Mouse (Mus musculus) megakaryocyte, embryonic 14.5 days (primary cell): ENCODE results near the gene Kcnab3. TPM values are rescaled to one million over a fixed set of nuclear protein-coding genes. Genes with fewer than 3 reads are reported as not detected.

ENCODE experiments used
- H3K27me3 ChIP-seq: replicated peaks from 2 replicates; pipeline ENCODE3; 2012; ENCODE audit warnings: inconsistent platforms
- H3K36me3 ChIP-seq: replicated peaks from 2 replicates; pipeline ENCODE3; 2012; ENCODE audit warnings: low read length, inconsistent platforms, mixed read lengths
- H3K4me1 ChIP-seq: 2 replicates; pipeline ENCODE4 v1.6.1; 2012; ENCODE audit warnings: inconsistent platforms
- H3K4me3 ChIP-seq: replicated peaks from 2 replicates; pipeline ENCODE3; 2012; ENCODE audit warnings: moderate library complexity, mild to moderate bottlenecking, inconsistent platforms
- H3K9me3 ChIP-seq: 2 replicates; pipeline ENCODE4 v1.6.1; 2012; ENCODE audit warnings: inconsistent platforms
- FLI1 ChIP-seq: IDR thresholded peaks from 2 replicates; pipeline ENCODE4 v1.6.1; 2012; ENCODE audit warnings: low read length, inconsistent platforms, mixed read lengths
- GATA1 ChIP-seq: IDR thresholded peaks from 3 replicates; pipeline ENCODE4 v1.6.1; 2012; ENCODE audit warnings: mixed read lengths, low read length, inconsistent platforms, borderline replicate concordance
- polyA plus RNA-seq: library from polyadenylated mRNA; stranded (reverse); fragments of >175 nt; gene quantifications from 2 replicates; pipeline ENCODE4 v1.2.3, GENCODE M21; 2012; ENCODE audit warnings: low replicate concordance; ENCODE audit not compliant: insufficient read depth

The Kcnab3 gene
- polyA plus RNA-seq, 1 experiment: not detected

DNA sequence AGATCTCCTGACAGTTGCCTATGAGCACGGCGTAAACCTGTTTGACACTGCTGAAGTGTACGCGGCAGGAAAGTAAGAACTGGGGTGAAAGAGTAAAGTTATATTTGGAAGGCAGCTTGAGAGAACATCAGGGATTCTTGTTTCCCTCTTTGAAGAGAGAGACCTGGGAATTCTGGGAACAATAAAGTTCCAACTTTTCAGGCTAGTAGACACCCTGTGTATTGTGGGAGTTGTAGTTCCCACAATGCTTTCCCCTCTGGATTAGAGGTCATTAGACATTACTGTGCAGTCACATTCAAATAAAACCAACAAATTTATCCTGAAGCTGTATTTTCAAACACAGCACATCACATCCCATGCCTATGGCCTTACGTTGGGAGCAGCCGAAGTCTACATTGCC is 2.5 kb downstream of the Kcnab3 start:
- no peaks in the 10 kb centered on the region for H3K9me3 ChIP-seq
- H3K4me1 ChIP-seq: peaks cover 75% of the 10 kb centered on the region
- TF ChIP-seq FLI1 (no peak), GATA1 (no peak)
- peaks cover 71% of the 10 kb centered on the region for H3K27me3 ChIP-seq
- H3K4me3 ChIP-seq: no peak overlapping the region
- H3K36me3 ChIP-seq: no peaks in the 10 kb centered on the region

DNA sequence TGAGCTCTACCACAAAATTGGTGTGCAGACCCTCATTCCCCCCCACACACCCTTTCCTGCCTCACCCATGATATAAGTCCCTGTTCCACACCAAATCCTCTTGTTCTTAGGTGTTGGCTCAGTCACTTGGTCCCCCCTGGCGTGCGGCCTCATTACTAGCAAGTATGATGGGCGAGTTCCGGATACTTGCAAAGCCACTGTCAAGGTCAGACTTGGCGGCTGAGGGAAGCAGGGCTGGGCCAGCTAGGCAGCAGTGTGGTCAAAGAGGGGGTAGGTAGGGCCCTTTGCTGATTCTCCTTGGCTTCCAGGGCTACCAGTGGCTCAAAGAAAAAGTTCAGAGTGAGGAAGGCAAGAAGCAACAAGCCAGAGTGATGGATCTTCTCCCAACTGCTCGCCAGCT is 5.1 kb downstream of the Kcnab3 start:
- no peak for TF ChIP-seq FLI1
- TF ChIP-seq GATA1: no peak
- peaks cover 92% of the 10 kb centered on the region for H3K27me3 ChIP-seq

DNA sequence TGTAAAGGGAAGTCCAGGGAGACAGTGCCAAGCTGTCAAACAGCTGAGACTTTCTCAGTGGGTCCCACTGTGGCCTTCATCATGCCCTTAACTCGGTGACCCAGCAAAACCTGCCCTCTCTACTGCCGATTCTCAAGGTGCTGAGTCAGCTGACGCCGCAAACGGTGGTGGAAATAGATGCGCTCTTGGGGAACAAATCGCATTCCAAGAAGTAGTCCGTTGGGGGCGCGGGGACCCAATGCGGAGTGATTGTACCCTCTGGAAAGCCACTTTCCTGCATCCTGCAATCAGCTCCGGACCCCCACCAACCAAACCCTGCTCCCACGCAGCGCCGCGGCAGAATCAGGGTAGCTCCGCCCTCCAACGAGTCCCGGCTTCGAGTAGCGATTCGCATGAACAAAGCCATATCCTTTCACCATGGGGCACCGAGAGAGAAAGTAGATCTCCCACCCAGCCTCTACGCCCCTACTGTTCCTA is 5.9 kb downstream of the Kcnab3 start:
- Histone ChIP-seq H3K9me3 (no peaks in the 10 kb centered on the region; the same call in 1 of the 2 replicates), H3K27me3 (peaks cover 90% of the 10 kb centered on the region), H3K36me3 (no peaks in the 10 kb centered on the region), H3K4me3 (peak overlapping the region; percentile 90), H3K4me1 (peaks cover 59% of the 10 kb centered on the region)
- TF ChIP-seq FLI1 (no peak), GATA1 (no peak)

More for the DNA sequence above, 5.1 kb downstream of the Kcnab3 start:
- H3K36me3 ChIP-seq: no peaks in the 10 kb centered on the region
- no peaks in the 10 kb centered on the region for H3K9me3 ChIP-seq
- no peak overlapping the region for H3K4me3 ChIP-seq
- peaks cover 67% of the 10 kb centered on the region for H3K4me1 ChIP-seq

DNA sequence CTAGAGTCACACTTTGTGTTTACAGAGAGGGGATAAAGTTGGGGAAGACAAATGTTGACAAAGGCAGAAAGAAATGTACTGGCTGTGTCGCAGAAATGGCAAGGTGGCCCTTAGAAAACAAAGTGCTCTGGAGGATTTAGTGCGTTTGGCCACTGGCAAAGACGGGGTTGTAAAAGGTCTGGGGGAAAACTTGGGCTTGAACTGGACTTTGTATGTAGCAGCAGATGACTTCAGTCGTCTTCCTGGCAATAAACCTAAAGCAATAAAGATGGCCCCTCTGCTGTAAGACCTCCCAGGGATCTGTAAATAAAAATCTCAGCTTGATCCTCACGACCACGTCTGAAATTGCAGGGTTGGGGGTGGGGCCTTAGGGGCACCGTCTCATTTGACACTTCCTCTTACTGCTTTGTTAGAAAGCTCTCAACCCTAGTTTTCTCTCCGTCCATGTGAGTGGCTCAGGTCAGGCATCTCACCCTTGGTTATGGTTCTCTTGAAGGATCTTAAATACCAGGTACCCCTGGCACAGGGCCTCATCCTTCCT is 6.7 kb downstream of the Kcnab3 start:
- Histone ChIP-seq H3K4me3 (no peak overlapping the region), H3K27me3 (peaks cover 89% of the 10 kb centered on the region), H3K36me3 (no peaks in the 10 kb centered on the region), H3K4me1 (peaks cover 50% of the 10 kb centered on the region), H3K9me3 (peaks cover 6% of the 10 kb centered on the region)
- TF ChIP-seq GATA1 (no peak), FLI1 (no peak)

DNA sequence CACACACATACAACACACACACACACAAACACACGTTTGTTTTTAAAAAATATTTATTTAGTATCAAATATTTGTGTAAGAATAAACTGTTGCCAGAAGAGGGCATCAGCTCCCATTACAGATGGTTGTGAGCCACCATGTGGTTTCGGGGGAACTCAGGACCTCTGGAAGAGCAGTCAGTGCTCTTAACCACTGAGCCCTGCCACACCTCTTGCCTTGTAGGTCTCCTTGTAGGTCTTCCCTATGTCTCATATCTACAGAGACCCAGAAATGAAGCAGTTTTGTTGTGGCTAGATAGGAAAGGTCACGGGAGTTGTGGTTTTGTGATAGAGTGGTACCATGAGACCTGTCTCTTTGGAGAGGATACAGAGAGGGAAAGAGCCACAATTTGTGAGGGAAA is 7.9 kb downstream of the Kcnab3 start:
- TF ChIP-seq FLI1 (no peak), GATA1 (no peak)
- peaks cover 41% of the 10 kb centered on the region for H3K4me1 ChIP-seq
- no peak overlapping the region for H3K4me3 ChIP-seq
- peaks cover 89% of the 10 kb centered on the region for H3K27me3 ChIP-seq
- H3K9me3 ChIP-seq: peaks cover 18% of the 10 kb centered on the region
- no peaks in the 10 kb centered on the region for H3K36me3 ChIP-seq

DNA sequence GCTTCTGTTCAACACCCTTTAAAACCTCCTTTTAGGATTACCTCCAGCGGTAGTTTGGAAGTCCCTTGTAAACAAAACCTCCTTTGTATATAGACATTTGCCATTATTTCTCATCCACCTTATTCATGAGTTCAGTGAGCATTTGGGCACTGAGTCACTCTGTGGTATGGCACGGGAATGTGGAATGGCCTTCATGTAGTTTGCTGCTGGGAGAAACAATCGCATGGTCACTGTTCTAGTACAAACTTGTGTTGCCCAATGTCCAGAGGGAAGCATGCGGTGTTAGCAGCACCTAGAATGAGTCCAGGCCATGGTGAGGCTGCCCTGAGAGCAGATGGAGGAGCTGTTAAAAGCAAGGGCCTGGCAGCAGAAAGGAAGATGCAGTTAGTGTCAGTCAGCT is 8.7 kb downstream of the Kcnab3 start:
- H3K9me3 ChIP-seq: peaks cover 22% of the 10 kb centered on the region
- H3K27me3 ChIP-seq: peaks cover 89% of the 10 kb centered on the region
- no peak overlapping the region for H3K4me3 ChIP-seq
- H3K36me3 ChIP-seq: no peaks in the 10 kb centered on the region
- TF ChIP-seq GATA1 (no peak), FLI1 (no peak)
- peaks cover 41% of the 10 kb centered on the region for H3K4me1 ChIP-seq

DNA sequence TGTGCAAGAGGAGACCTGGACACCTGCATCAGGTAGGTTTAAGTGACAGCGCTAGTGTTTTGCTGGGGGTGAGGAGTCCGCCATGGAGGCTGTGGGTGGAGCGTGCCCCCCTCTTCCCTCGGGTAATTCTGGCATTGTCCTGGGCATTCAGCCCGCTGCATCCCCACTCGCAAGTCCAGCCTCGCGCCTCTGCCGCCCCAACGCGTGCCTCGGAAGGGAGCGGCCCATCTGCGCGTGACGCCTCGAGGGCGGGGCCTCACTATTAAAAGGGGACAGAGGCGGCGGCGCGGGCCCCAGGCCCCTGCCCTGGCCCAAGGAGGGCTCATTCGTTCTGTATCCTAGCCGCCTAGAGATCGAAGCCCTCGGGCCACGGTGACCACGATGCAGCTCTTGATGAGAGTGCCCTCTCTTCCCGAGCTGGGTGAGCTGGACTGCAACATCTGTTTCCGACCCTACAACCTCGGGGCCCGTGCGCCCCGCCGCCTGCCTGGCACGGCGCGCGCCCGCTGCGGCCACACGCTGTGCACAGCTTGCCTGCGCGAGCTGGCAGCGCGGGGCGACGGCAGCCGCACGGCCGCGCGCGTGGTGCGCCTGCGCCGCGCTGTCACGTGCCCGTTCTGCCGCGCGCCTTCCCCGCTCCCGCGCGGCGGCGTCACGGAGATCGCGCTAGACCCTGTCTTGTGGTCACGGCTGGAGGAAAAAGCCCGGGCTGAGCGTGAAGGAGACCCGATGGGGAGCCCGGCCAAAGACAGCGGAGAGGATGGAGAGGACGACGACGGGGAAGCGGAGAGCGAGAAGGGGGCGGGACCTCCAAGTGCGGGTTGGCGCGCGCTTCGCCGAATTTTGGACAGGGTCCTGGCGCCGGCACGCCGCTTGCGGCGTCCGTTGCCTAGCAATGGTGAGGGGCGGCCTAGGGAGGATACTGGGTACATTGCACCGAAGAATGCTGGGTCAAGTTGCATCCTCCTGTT is 14.4 kb downstream of the Kcnab3 start, which contains the start of gene Rnf227:
TSS of gene Rnf227 (plus strand) at position 301 of the 971 bp plus-strand sequence.
- TF ChIP-seq FLI1 (no peak), GATA1 (no peak)
- Histone ChIP-seq H3K4me3 (peak within 1 kb of the TSS; percentile 90), H3K4me1 (peaks cover 18% of the 10 kb centered on the region), H3K36me3 (no peaks in the 10 kb centered on the region), H3K9me3 (peaks cover 35% of the 10 kb centered on the region), H3K27me3 (peaks cover 85% of the 10 kb centered on the region)

DNA sequence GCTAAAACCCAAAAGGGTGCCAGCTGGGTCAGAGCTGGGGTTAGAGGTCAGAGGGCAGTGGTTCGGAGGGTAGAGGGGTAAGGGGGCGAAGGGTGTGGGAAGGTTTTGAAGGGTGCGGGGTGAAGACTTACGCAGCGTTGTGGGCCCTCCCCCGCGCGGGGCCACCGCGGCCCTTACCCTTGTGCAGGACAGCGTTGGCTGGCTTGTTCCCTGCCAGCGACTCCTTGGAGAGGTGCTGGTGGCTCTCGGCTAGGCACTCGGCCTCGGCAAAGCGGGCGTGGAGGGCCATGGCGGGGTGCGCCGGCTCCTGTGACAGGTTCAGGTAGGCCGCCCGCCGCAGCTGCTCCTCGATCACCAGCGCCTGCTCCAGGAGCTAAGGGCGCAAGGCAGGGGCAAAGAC is 20.4 kb downstream of the Kcnab3 start:
- Histone ChIP-seq H3K4me3 (no peak overlapping the region), H3K9me3 (no peaks in the 10 kb centered on the region), H3K36me3 (no peaks in the 10 kb centered on the region), H3K4me1 (peaks cover 2% of the 10 kb centered on the region), H3K27me3 (peaks cover 87% of the 10 kb centered on the region)
- TF ChIP-seq FLI1: no peak
- TF ChIP-seq GATA1: no peak

DNA sequence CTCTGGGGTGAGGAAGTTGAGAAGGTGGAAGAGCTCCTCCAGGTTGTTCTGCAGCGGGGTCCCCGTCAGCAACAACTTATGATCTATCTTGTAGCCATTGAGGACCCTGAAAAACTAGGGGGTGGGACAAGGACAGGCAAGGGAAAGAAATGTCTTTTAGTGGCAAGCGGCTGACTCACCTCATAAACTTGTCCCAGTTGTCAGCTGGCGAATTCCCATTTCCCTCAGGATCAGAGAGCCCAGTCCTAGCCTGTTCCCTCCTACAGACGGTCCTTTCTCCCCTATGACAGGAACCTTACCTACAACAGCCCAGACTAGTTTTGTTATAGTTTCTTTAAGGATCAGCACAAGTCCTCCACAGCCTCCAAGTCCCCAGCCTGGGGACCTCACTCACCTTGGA is 30.5 kb downstream of the Kcnab3 start:
- H3K36me3 ChIP-seq: no peaks in the 10 kb centered on the region
- TF ChIP-seq FLI1 (no peak), GATA1 (no peak)

DNA sequence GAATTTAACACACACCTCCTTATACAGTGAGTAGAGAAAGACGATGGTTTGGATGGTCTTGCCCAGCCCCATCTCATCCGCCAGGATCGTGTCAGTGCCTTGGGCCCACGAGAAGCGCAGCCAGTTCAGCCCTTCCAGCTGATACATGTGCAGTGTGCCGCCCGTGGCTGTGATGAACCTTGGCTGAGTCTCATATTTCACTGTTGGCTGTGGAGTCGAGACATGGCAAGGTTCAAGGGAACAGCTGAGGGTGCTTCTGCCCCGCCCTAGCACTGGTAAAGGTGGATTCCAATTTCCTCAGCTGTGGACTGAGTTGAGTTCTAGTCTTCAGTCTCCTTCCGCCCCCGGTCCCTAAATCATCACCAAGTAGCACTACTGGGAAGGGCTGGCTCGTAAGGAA is 31.6 kb downstream of the Kcnab3 start:
- TF ChIP-seq FLI1: no peak
- no peak for TF ChIP-seq GATA1
- no peaks in the 10 kb centered on the region for H3K36me3 ChIP-seq
- peaks cover 5% of the 10 kb centered on the region; the same call in 1 of the 2 replicates for H3K4me1 ChIP-seq
- peaks cover 86% of the 10 kb centered on the region for H3K27me3 ChIP-seq
- H3K9me3 ChIP-seq: 0 out of 2 replicates have a peak, but pooled peaks cover under 1% of the 10 kb centered on the region
- H3K4me3 ChIP-seq: no peak overlapping the region

More for the DNA sequence above, 30.5 kb downstream of the Kcnab3 start:
- H3K4me1 ChIP-seq: peaks cover 5% of the 10 kb centered on the region; the same call in 1 of the 2 replicates
- H3K27me3 ChIP-seq: peaks cover 86% of the 10 kb centered on the region
- H3K4me3 ChIP-seq: no peak overlapping the region
- no peaks in the 10 kb centered on the region for H3K9me3 ChIP-seq
